Mouse (Mus musculus) small intestine, adult 2 months (tissue): Measurements from ENCODE around the gene Susd3.

Source experiments
- CTCF ChIP-seq: fragments of 200-500 bp; IDR thresholded peaks from 2 replicates; pipeline ENCODE4 v1.5.1; 2012; ENCODE audit warnings: low read depth, mild to moderate bottlenecking, control low read depth, inconsistent platforms, low read length, moderate library complexity, mixed read lengths; ENCODE audit not compliant: insufficient replicate concordance, insufficient read length; ENCODE audit errors: extremely low read depth
- POLR2A ChIP-seq: fragments of 200-500 bp; IDR thresholded peaks from 2 replicates; pipeline ENCODE4 v1.6.1; 2012; ENCODE audit warnings: low read depth, mild to moderate bottlenecking, control low read depth, inconsistent platforms, low read length, moderate library complexity

DNA sequence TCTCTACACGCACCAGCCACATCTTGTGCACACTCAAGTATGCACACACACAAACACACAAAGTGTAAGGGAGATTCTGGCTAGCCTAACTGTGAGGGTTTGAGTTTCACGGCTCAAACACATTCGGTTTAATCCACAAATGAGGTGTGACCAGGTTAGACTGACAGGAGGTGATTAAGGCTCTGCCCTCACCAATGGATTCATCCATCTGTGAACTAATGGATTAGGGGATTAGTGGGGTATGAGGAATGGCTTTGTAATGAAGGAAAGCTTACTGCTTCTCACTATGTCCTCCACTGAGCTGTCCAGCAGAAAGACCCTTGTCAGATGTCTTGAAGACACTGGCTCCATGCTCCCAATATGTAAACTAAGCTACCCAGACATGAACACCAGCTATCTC is 29.9 kb downstream of the Susd3 start:
- TF ChIP-seq CTCF (no peak), POLR2A (no peak)
